Mouse (Mus musculus) urinary bladder, postnatal 14 days (tissue): ENCODE results near the gene Wdr89.
"Not testable (repeated sequence)": the region's sequence is repeated elsewhere in the genome, so short reads cannot be mapped to it uniquely, and the experiment has no call there.

ENCODE experiments used
- DNase-seq: peaks from one replicate; pipeline ENCODE4 v3.0.0; 2021; ENCODE audit warnings: low spot score

The Wdr89 gene

GRCm38 (mm10) chr12:75669258-75670106, at the start of gene Wdr89:
TSS of gene Wdr89 (minus strand) at chr12:75669537.
- DNase-seq, result peak; percentile 99

GRCm38 (mm10) chr12:75713596-75713995, 44.3 kb upstream of the Wdr89 start:
- DNase-seq, result no peak

GRCm38 (mm10) chr12:75712905-75713304, 43.6 kb upstream of the Wdr89 start:
- DNase-seq, result not testable (repeated sequence)

GRCm38 (mm10) chr12:75710596-75711376, 41.4 kb upstream of the Wdr89 start:
- DNase-seq, result no peak

- no peak for DNase-seq
These were observed 40.2 kb upstream of the Wdr89 start for GRCm38 (mm10) chr12:75709506-75709905.

- no peak for DNase-seq
These were observed 37.3 kb upstream of the Wdr89 start for GRCm38 (mm10) chr12:75706670-75707069.

- no peak for DNase-seq
These were observed 33.4 kb upstream of the Wdr89 start for GRCm38 (mm10) chr12:75702739-75703122.

DNA sequence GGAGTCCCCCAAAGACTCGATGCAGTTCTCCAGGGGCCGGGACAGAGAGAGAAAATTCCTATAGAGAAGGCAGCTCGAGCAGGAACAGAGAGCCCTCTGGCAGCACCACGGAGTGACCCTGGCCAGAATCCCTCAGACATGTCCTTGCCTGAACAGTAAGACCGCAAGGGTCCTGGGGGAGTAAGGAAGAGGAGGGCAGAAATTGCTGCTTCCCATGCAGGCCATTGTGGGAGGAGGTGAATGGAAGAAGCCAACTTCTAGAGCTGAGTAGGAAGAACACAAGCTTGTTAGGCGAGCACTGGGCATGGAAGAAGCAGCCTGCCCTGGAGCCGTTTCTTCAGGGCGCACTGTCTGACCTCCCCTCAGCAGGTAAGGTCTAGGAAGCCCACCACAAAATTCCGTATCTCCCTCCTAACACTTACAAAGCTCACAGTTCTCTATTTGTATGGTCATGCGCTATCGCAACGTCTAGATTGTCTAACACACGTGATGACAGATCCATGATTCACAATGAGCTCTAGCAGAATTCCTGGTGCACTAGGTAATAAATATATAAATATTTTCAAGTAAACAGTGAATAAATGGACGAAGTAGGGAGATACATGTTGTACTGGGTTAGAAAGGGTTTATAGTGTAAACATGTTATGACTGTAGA, 32.9 kb upstream of the Wdr89 start:
- DNase-seq, result no peak

DNA sequence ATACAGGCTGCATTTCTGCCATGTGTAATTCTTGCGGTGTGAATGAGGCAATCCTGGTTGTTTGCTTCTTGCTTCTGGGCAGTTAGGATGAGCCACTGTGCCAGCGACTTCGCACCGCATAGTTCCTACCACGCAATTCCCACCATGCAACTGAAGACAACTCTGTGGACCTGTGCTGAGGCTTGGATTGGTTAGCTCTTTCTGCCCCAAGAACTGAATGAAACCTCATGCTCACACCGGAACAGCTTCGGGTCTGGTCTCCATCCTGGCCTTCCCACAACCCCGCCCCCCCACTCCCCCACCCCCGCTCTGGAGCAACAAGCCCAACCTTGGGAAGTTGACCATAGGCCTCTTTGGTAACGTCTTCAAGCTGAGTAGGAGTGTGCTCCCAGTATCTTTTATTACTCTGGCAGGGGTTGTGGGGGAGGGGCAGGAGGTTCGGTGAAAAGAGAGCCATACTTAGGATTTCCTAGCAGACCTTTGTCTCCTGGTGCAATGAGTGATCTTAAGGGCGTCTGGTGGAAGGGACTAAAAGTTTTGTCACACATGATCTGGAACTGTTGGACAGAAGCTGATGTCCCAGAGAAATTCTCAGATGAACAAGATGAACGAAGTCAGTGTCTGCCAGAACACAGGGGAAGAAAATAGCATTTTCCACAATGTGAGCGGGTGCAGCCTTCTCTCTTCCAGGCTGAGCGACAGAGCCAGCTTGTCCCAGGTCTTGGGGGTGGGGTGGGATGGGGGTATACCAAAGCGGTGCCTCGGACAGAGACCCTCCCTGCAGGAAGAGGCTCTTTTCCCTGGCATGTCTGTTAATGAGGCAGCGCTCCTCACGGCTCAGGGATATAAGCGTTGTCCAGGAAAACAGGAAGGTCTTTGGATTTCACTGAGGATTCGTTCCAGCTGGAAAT, 32.1 kb upstream of the Wdr89 start:
- DNase-seq, result peak; percentile 42

DNA sequence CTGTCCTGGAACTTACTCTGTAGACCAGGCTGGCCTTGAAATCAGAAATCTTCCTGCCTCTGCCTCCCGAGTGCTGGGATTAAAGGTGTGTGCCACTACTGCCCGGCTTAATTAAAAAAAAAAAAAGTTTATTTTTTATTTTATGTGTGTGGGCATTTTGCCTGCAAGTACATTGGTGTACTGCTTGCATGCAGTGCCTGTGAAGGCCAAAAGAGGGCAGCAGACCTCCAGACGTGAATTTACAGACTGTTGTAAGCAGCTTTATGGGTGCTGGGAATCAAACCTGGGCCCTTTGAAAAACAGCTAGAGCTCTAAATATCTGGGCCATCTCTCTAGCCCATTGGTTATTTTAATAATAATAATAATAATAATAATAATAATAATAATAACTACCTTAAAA, 29.4 kb upstream of the Wdr89 start:
- DNase-seq, result no peak

DNA sequence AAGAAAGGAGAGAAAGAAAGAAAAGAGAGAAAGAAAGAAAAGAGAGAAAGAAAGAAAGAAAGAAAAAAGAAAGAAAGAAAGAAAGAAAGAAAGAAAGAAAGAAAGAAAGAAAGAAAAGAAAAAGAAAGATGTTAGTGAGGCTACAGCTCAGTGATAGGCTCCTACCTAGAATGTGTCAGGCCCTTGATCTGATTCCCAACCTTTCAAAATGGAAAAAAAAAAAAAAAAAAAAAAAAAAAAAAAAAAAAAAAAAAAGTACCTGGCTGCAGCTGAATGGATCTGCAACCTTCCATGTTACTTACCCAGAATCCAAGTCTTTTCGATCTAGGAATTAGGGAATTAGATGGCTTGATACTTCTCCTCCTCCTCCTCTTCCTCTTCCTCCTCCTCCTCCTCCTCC, 26.5 kb upstream of the Wdr89 start:
- DNase-seq, result not testable (repeated sequence)

- DNase-seq, result no peak
These were observed 19.7 kb upstream of the Wdr89 start for GRCm38 (mm10) chr12:75689003-75689402.

DNA sequence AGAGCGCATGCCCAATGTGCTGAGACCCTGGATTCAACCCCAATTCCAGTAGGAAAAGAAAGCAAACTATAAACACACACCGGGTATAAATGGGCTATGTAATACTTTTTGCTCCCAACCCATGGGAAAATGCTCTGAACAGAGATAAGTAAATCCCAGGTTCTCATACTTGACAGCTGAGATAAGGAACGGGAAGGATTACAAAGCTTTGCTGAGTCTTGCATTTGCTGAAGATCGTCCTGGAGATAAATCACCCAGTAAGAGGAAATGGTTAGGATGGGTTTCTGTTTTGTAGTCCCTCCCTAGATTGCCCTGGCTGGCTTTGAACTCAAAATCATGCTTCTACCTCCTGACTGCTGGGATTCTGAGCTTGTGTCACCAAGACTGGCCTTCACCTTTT, 18.0 kb upstream of the Wdr89 start:
- DNase-seq, result no peak

GRCm38 (mm10) chr12:75684026-75684425, 14.7 kb upstream of the Wdr89 start:
- DNase-seq, result not testable (repeated sequence)

- DNase-seq, result no peak
These were observed 14.3 kb upstream of the Wdr89 start for GRCm38 (mm10) chr12:75683598-75683997.

GRCm38 (mm10) chr12:75682842-75683241, 13.5 kb upstream of the Wdr89 start:
- DNase-seq, result no peak

GRCm38 (mm10) chr12:75681101-75681500, 11.8 kb upstream of the Wdr89 start:
- DNase-seq, result no peak

DNA sequence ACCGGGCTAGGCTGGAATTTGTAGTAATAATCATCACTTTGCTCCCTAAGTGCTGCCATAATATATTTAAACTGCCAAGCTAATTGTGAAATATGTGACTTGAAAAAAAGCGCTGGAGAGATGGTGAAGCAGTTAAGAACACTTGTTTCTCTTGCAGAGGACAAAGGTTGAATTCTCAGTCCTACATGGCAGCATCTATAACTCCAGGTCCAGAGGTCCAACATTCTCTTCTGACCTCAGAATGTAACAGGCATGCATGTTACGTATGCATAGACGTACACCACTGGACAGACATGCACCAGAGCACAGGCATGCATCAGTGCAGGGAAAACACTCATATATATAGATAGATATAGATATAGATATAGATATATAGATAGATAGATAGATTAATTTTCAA, 9.1 kb upstream of the Wdr89 start:
- DNase-seq, result no peak

DNA sequence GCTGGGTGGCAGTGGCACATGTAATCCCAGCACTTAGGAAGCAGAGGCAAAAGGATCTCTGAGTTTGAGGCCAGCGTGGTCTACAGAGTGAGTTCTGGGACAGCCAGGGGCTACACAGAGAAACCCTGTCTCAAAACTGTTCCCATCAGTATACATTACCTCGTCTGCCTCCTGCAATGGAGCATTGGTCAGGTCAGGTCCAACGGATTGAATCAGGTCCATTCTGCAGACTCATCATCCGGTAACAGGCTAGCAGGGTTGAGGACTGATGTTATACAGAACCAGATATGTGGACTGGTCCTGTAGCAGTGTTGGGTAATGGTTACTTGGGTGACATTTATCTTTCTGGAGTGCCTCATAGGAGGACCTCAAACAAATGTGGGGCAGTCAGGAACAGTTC, 3.3 kb upstream of the Wdr89 start:
- no peak for DNase-seq

- DNase-seq, result peak; percentile 54
These were observed 2.5 kb upstream of the Wdr89 start for GRCm38 (mm10) chr12:75671759-75672315.

DNA sequence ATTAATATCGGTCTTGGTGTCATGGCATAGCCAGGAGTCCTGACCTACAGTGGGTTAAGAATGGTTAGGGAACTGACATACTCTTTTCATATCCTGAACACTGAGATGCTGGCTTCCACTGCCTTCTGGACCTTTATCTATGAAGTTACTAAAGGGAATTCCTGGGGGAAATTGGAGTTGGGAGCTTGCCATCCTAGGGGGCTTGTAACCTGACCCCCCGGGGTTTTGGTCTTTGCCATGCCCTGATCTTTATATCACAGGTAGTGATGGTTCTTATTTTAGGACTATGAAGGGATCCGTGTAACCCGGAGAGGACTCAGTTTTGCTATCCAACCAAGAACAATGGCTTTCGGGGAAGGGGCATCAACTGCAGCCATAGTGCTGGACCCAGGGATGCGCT, 1.3 kb upstream of the Wdr89 start:
- no peak for DNase-seq
